Mouse (Mus musculus) c-Kit-positive CD71-negative TER-119-negative erythroid progenitor cells, embryonic 14.5 days (primary cell): ENCODE measurements around the gene Irak2.
"Not testable (repeated sequence)": the region's sequence is repeated elsewhere in the genome, so short reads cannot be mapped to it uniquely, and the experiment has no call there.

Source experiments
- DNase-seq: peaks from one replicate; pipeline ENCODE4 v3.0.0-alpha.2; 2013; ENCODE audit warnings: low read depth

Gene Irak2

DNA sequence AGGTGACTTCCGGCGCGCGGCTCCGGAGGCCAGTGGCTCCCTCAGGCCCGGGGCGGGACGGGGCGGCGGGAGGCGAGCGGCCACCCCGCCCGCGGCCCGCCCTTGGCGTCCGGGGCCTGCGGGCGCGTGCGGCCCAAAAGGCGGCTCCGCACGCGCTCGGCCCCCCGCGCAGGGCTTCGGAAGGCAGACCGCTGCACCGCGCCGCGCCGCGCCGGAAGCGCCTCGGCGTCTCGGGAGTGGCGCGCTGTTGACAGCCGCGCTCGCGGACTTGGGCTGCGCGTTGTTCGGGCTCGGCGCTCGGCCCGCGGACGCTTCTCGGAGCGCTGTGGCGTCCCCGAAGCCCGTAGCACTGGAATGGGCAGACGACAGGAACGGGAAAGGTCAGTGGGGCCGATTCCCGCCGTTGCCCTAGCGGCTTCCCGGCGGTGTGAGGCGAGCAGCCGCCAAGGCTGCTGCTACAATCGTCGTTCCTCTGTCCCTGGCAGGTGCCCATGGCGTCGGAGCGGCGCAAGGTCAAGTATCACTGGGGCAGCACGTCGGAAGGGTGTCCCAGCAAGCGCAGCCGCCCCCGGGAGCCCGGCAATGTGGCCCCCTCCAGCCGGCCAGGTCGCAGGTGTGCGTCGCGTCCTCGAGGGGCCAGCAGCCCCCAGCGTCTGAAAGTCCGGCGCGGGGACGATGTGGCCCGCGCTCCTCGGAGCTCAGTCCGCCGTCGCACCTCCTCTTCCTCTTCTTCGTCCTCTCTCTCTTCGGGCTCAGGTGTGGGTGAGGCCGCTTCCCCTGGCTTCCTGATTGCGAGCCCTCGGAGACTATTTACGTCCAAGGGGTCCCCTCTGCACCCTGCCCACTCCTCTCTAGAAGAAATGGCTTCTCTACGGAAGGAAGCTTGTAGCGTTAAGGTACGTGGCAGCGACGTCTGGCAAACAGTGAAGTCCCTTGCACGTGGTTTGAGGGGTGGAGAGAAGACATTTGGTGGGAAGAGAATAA lies 59.2 kb downstream of the Irak2 start:
- no peak for DNase-seq

DNA sequence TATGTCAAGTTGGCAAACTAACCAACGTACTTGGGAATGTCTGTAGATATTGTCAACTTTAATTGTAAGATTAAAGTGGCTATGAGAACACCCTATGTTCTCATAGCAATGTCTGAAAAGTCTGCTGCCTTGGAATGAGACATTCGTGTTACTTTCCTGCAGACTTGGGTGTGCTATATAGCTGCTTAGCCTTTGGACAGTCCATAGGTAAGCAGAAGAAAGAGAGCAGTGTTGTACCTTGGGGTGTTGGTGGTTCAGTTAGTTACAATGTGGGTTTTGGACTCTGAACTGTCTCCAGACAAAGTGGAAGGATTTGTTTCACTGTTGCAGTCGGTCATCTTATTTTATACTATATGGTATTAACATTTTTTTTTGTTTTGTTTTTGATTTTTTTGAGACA lies 74.5 kb downstream of the Irak2 start:
- DNase-seq: no peak

DNA sequence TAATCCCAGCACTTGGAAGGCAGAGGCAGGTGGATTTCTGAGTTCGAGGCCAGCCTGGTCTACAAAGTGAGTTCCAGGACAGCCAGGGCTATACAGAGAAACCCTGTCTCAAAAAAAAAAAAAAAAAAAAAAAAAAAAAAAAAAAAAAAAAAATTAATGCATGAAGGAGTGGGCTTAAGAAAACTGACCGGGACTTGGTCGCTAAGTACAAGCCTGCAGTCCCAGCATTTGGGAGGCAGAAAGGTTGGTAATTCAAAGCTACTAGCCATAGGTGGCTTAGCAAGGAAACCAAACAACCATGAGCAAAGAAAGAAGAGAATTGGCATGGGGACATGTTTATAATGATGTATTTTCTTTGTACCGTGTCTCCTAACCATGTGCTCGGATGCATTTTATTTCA lies 75.1 kb downstream of the Irak2 start:
- not testable (repeated sequence) for DNase-seq

DNA sequence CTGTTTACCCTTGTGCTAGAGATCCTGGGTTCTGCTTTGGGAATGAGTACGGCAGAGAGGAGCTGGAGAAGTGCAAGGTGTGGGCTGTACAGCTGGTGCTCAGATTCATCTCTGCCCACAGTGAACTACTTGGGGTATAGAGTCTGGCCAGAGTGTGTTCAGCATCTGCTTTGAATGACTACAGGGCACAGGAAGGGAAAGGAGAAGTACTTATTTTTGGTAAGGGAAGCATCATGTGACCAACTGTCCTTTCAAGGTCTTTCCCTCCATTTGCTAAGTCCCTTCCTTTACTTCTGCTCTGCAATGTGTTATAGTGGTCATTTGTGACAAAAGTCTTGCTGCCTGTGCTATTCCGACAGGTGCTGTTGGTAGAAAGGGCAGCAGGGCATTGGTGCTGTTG lies 76.0 kb downstream of the Irak2 start:
- no peak for DNase-seq

DNA sequence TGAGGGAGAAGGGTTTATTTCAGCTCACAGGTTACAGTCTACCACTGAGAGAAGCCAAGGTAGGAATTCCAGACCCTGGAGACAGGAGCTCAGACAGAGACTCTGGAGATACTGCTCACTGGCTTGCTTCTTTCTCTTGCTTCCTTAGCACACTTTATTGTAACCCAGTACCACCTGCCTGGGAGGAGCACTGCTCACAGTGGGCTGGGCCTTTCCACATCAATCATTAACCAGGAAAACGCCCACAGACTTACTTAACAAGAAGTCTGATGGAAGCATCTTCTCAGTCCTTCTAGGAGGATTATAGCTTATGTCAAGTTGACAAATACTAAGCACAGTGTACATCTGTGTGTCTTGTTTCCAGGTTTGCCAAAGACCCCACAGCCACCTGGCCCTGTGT lies 76.5 kb downstream of the Irak2 start:
- no peak for DNase-seq

DNA sequence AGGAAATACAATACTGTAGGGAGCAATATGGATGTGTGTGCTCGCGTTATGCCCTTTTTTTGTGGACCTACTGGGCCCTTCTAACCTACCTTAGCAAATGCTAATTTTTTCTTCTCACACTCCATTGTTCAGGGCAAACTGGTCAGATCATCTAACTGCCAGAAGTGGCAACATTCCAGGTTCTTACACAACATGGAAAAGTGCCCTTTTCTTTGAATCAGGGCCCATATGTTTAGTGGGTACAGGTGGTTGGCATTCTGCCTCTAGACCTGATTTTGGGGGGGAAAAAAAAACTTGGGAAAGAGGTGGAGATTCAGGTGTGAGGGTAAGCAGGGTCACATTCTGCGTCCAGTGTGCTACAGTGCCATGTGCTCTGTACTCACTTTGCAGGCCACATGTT lies 79.3 kb downstream of the Irak2 start:
- DNase-seq: no peak

DNA sequence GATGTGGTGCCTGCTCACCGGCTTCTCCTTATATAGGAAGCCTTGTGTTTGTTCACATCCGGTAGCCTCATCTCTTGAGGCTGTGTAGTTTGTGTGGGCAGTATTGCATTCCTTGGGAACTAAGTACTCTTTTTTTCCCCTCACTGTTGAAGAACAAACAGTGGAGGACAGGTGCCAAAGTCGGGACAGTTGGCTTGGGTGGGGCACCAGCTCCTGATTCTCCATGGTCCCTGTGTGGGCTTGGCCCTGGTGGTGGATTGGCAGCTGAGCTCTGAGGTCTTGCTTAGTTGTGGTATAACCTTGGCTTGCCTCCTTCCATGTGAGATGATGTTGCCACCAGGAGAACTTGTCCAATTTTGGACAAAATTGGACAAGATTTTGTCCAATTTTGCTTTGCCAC lies 81.6 kb downstream of the Irak2 start, which contains the start of gene Ghrl:
Gene Ghrl, minus strand, starts transcription at position 3 of the 400 bp plus-strand sequence.
- no peak for DNase-seq

DNA sequence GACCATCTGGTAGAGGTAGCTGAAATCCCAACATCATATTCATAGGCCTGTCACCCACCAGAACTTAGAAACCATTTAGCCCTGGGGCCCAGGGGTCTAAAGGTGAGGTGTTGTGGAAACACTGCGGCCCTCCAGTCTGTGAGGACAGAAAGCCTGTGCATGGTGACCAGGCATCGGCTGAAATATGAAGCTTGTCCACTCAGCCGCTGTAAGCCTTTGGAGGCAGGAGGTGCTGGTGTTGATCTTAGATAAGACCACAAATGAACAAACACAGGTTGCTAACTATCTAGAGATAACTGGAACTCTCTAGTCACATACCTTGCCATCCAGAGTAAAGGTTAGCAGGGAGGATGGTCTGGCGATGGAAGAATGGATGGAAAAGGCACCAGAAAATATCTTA lies 82.8 kb downstream of the Irak2 start:
- no peak for DNase-seq

DNA sequence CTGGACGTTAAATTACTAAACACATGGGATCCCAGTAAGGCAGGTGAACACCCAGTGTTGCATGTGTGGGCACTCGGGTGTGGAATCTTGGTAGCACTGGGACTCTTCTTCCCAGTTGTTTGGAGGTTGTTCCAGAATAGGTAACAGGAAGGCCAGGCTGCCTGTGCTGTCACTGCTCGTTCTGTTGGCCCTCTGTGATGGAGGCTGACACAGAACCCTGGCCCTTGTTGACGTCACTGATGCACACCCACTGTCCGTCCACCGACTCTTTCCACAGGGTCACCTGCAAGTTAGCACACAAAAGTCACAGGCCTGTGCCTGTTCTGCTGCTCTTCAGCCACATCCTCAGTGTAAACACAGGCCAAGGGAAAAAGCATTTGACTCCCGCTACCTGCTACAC lies 89.9 kb downstream of the Irak2 start:
- DNase-seq: no peak

DNA sequence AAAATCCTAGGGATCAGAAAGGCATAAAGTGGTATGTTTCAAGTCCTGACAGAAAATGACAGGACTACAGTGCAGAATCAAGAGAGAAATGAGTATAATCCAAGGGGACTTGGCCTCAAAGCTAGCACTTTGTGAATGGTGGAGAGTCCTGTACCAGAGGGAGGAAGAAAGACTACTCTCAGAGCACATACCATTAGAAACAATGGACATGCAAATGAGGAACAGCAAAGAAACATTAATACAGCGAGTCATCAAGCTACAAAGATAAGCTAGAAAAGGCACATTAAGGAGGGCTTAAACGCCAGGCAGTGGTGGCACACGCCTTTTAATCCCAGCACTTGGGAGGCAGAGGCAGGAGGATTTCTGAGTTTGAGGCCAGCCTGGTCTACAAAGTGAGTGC lies 93.0 kb downstream of the Irak2 start:
- no peak for DNase-seq

DNA sequence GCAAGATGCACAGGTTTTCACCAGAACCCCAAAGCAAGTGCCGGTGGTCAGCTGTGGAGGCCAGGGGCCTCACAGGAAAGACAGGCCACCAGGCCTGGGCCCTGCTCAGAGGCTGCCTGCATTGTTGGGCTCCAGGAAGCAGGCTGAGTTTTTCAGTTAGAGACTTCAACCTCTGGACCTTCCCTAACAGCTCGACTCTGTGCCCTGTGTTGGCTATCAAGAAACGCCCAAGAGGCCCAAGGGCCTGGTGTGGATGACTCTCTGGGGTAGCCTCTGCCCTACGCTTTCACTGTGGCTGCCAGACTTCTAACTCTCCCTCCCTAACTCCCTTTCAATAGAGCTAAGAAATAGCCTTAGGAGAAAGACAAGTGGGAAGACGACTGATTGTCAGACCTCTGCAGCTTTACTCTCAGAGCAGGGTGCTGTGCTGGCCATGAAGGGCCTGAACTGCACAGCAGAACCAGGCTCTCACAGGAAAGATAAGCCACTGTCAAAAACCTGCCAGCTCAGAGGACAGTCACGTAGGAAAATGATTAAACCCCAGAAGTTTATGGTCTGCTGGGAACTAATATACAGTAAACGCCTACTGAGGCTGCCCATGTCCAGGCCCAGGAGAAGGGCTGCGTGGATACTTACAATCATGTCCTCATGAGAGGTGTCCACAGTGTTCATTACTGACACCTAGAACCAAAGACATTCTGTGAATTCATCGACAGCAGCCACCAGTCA lies 99.2 kb downstream of the Irak2 start:
- no peak for DNase-seq

DNA sequence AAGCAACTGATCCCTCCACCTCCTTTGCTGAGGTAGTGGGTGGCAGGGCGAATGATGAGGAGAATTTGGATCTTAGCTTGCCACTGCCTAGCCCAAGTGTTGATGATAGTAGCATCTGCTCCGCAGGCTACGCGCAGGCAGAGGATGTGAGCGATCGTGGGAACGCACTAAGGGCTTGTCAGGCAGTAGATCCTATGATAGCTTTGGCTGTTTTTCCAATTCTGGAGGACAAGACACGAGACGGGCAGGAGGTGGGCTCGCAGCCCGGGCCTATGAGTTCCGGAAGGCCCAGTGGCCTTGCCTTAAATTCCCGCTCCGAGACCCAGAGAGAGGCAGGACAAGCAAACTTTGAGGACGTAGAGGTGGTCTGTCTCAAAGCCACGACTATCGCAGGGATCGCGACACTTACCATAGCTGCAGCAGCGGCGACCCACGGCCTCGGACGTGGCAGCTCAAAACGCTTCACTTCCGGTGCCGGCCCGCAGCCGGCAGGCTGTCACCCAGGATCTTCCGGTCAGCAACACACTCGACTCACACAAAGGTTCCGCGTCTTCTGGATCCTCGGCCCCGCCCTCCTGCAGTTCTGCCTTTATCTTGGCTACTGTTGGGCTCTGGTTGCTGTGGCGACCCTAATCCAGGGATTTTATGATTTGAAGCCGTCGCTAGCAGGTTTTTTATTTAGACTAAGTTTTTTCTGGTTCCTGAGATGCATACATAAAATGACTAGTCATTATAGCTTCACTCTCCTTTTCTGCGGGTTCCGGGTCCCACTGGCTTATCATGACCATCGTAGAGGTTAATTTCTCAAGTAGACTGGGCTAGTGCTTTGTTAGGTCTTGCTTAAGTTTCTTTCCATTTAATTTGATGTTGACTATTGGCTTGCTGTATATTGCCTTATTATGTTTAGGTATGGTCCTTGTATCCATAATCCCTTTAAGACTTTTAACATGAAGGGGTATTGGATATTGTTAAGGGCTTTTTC lies 102.3 kb downstream of the Irak2 start, which contains the start of gene Sec13:
Gene Sec13, minus strand, starts transcription at position 508 of the 982 bp plus-strand sequence.
- peak; percentile 81 for DNase-seq

DNA sequence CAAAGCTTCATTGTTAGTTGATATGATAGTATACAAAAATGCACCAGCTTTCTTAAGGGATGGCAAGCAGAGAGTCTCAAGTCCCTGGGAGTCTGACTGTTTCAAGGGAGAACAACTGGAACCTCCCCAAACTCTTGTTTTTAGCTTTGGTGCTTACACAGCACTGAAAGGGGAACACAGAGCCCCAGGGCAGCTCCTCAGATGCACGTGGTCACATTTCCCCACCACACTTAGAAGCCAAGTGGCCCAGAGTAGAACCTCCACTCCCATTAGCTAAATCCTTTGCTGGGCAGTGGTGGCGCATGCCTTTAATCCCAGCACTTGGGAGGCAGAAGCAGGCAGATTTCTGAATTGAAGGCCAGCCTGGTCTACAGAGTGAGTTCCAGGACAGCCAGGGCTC lies 103.2 kb downstream of the Irak2 start:
- no peak for DNase-seq

DNA sequence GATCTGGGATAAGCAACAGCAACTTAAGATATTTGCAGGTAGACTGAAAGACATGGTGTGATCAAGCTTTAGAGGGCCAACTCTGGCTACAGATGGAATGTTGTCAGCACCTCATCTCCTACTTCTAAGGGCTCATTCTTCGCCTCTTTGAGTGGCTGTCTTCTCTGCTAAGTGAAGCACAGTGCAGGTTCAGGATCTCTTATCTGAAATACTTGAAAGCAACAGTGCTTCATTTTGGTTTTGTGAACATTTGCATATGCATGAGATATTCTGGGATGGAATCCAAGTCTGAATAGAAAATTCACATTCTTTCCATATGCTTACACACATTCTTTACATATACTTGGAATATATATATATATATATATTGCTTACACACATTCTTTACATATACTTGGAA lies 104.1 kb downstream of the Irak2 start:
- no peak for DNase-seq

DNA sequence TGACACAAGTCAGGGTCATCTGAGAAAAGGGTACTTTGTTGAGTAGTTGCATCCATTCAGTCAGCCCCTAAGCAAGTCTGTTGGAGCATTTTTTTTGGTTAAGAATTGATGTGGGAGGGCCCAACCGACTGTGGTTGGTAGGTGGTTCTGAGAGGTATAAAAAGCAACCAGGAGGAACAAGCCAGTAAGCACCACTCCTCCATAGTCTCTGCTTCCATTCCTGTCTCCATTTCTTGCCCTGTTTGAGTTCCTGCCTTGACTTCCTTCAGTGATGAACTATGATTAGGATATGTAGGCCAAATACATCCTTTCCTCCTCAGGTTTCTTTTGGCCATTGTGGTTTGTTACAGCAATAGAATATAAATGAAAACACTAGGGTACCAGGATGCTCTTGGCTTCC lies 104.8 kb downstream of the Irak2 start:
- DNase-seq: no peak
